Mouse (Mus musculus) ES-Bruce4 (cell line): Measurements from ENCODE around the gene Zfp982. TPM values are rescaled to one million over a fixed set of nuclear protein-coding genes. Genes with fewer than 3 reads are reported as not detected.
A peak's percentile ranks its signal among the peaks of the same experiment; 100 is the strongest.
"Not testable (repeated sequence)": the region's sequence is repeated elsewhere in the genome, so short reads cannot be mapped to it uniquely, and the experiment has no call there.

Experiments used
- H3K27ac ChIP-seq: 2 replicates; pipeline ENCODE4 v1.5.1; 2012; ENCODE audit warnings: low read length, inconsistent platforms; ENCODE audit not compliant: insufficient read depth
- H3K27me3 ChIP-seq: 2 replicates; pipeline ENCODE4 v1.6.1; 2012; ENCODE audit warnings: mild to moderate bottlenecking, low read length, inconsistent platforms; ENCODE audit not compliant: control insufficient read depth, poor library complexity, insufficient read depth, severe bottlenecking
- H3K36me3 ChIP-seq: 2 replicates; pipeline ENCODE4 v1.6.1; 2012; ENCODE audit warnings: inconsistent platforms, mild to moderate bottlenecking, low read length, moderate library complexity; ENCODE audit not compliant: control insufficient read depth, poor library complexity, insufficient read depth, severe bottlenecking
- H3K4me1 ChIP-seq: one replicate; pipeline ENCODE4 v1.8.1; 2011; ENCODE audit warnings: low read length; ENCODE audit not compliant: control insufficient read depth, insufficient read depth
- H3K4me3 ChIP-seq: 2 replicates; pipeline ENCODE4 v1.5.1; 2011; ENCODE audit warnings: low read depth, mild to moderate bottlenecking, low read length
- H3K9ac ChIP-seq: 2 replicates; pipeline ENCODE4 v1.6.1; 2012; ENCODE audit warnings: low read depth, mild to moderate bottlenecking, inconsistent platforms; ENCODE audit not compliant: poor library complexity, severe bottlenecking
- H3K9me3 ChIP-seq: replicated peaks from 2 replicates; pipeline ENCODE4 v1.6.1; 2012; ENCODE audit warnings: mild to moderate bottlenecking, low read length, inconsistent platforms; ENCODE audit not compliant: control insufficient read depth, poor library complexity, insufficient read depth, severe bottlenecking
- CTCF ChIP-seq: IDR thresholded peaks from one replicate; pipeline ENCODE4 v1.8.1; 2011; ENCODE audit warnings: low read depth, low read length
- EP300 ChIP-seq: IDR thresholded peaks from 2 replicates; pipeline ENCODE4 v1.6.1; 2011; ENCODE audit warnings: low read depth, low read length; ENCODE audit not compliant: insufficient read depth
- POLR2A ChIP-seq: IDR thresholded peaks from one replicate; pipeline ENCODE4 v1.8.1; 2011; ENCODE audit warnings: low read length; ENCODE audit not compliant: insufficient read depth
- polyA plus RNA-seq: library from polyadenylated mRNA; stranded (reverse); fragments of >200 nt; gene quantifications from 2 replicates; pipeline ENCODE4 v1.2.4, GENCODE M21; 2011; ENCODE audit warnings: low read depth; ENCODE audit not compliant: missing spikeins, insufficient read depth, insufficient read length

Gene Zfp982
- polyA plus RNA-seq, 1 experiment: 26.4 TPM

DNA sequence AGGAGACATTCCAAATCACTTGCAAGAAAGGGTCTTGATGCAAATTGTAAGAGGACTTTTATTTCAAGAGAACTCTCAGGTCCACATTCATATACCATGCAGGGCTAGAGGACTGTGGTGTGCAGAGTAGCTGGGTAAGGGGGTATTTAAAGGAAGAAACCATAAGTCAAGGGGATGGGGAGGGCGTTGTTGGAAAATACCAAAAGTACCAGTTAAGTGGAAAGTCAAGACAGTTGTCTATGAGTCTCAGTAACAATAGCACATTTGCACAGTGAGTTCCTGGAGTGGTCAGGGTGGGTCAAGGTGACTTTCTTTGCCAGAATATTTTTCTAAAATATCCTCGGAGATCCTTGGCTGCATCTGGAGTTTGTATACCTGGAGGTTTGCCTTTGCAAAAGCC, 42.2 kb upstream of the Zfp982 start:
- H3K4me3 ChIP-seq: peak overlapping the region; percentile 68
- peak overlapping the region; percentile 61; the same call in 1 of the 2 replicates for H3K27ac ChIP-seq
- H3K4me1 ChIP-seq, H3K27me3 ChIP-seq: not testable (repeated sequence)
- H3K9ac ChIP-seq: peak overlapping the region; percentile 70
- H3K9me3 ChIP-seq: peaks cover 11% of the 10 kb centered on the region
- 0 out of 2 replicates have a peak, but pooled peaks have one; percentile 10 for TF ChIP-seq EP300
- H3K36me3 ChIP-seq: peaks cover 12% of the 10 kb centered on the region

DNA sequence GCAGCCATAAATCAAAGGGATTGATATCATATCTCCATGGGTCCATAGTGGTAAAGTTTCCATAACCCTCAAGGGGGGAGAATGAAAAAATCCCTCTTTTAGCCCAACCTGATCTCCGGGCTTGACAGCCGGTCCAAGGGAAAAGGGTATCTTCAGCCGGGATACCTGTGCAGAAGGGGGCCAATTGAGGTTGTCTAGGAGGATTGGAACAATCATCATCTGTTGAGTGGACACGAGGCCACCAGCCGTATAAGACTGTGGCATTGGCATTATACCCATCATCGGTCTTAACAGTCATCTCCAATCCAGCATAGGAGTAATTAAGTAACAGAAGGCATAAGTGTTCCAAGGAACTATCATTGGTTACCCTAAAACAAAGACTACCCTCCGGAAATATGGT, 25.0 kb upstream of the Zfp982 start:
- H3K9me3 ChIP-seq: peaks cover 80% of the 10 kb centered on the region
- not testable (repeated sequence) for H3K4me3 ChIP-seq, H3K4me1 ChIP-seq

DNA sequence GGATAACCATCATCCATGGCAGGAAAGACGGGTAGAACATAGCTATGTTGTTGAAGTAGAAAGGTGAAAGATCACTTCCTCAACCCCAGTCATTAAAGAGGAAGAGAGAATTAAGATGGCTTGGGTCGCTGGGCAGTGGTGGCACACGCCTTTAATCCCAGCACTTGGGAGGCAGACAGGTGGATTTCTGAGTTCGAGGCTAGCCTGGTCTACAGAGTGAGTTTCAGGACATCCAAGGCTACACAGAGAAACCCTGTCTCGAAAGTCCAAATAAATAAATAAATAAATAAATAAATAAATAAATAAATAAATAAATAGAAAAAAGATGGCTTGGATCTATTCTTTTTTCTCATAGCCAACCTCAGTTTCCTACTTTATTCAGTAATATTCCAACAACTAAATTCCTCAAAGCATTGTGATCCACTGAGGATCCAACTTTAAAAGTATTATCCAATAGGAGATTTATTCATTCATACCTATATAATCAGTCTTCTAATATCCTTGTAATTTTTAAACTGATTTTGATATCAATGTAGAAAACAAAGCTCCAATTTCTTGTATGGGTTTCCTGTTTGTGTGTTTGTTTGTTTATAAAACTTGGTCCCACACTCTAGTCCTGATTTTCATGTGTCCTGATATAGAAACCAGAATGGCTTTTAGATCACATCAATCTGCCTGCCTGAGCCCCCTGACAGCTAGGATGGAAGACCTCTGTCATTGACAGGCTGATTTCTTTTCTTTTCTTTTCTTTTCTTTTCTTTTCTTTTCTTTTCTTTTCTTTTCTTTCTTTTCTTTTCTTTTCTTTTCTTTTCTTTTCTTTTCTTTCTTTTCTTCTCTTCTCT, 6.8 kb downstream of the Zfp982 start:
- H3K27ac ChIP-seq, H3K27me3 ChIP-seq, H3K4me1 ChIP-seq, H3K36me3 ChIP-seq, H3K9ac ChIP-seq, H3K4me3 ChIP-seq, H3K9me3 ChIP-seq: not testable (repeated sequence)

More for the DNA sequence above, 25.0 kb upstream of the Zfp982 start:
- H3K27ac ChIP-seq, H3K27me3 ChIP-seq, H3K9ac ChIP-seq, H3K36me3 ChIP-seq: not testable (repeated sequence)

DNA sequence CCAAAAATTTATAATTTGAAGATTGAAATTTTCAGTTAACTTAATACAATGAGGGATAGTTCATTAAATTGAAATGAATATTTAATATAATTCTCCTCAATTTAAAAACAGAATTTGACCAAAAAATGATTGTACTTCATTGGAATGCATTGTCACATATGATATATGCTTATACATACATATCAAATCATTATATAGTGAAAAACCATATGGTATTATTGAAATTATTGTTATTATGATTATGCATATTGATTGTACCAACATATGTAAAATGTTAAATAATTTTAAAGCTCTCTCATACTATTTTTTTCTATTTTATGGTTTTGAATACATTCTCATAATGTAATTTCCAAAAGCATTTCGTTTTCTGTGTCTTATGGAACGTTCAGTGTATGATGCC, 17.0 kb downstream of the Zfp982 start:
- TF ChIP-seq POLR2A: no peak
- Histone ChIP-seq H3K27me3 (no peaks in the 10 kb centered on the region), H3K9ac (no peak overlapping the region), H3K9me3 (peaks cover 25% of the 10 kb centered on the region), H3K27ac (no peak overlapping the region), H3K36me3 (peaks cover 17% of the 10 kb centered on the region), H3K4me1 (no peaks in the 10 kb centered on the region), H3K4me3 (no peak overlapping the region)

DNA sequence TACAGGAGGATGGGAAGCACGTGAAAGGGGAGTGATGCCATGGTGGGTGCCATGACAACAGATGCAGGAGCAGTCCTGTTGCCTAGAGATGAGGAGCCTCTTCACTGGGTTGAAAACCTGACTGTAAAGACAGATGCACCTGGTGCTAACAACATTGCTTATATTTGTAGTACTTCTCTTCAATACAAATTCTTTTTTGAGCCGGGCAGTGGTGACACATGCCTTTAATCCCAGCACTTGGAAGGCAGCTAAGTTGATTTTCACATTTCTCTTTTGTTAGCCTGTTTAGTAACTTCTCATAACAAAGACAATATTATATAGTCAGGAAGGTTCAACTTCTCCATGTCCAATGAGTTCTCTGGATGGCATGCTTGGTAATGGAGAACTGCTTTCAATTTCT, 26.8 kb downstream of the Zfp982 start:
- Histone ChIP-seq H3K9me3 (peaks cover 20% of the 10 kb centered on the region), H3K4me1 (no peaks in the 10 kb centered on the region)
- TF ChIP-seq CTCF (no peak), POLR2A (no peak)

DNA sequence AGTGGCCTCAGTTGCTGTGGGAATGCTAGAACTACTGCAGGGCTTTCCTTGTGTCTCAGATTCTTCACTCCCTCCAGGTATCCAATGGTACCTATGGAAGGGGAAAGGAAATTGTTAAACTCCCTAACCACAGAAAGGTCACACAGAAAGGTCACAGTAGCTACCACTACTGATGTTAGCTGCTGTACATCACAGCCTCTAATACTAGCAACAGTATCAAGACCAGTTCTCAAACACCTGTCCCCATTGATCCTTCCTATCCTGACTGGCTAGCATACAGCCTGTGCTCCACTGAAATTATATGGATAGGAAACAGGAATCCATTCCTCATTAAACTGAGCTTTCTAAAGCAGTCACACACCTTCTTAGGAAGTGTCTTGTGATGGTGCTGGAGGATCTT, 27.9 kb downstream of the Zfp982 start:
- Histone ChIP-seq H3K36me3 (peaks cover 8% of the 10 kb centered on the region; the same call in 1 of the 2 replicates), H3K4me1 (no peaks in the 10 kb centered on the region), H3K27ac (no peak overlapping the region), H3K27me3 (peaks cover 3% of the 10 kb centered on the region; the same call in 1 of the 2 replicates), H3K9ac (no peak overlapping the region), H3K9me3 (peaks cover 14% of the 10 kb centered on the region), H3K4me3 (no peak overlapping the region)
- TF ChIP-seq POLR2A (no peak), EP300 (no peak), CTCF (no peak)

More for the DNA sequence above, 26.8 kb downstream of the Zfp982 start:
- Histone ChIP-seq H3K27me3 (peaks cover 3% of the 10 kb centered on the region; the same call in 1 of the 2 replicates), H3K27ac (no peak overlapping the region), H3K4me3 (no peak overlapping the region), H3K36me3 (peaks cover 8% of the 10 kb centered on the region; the same call in 1 of the 2 replicates), H3K9ac (no peak overlapping the region)
